Mouse (Mus musculus) ES-Bruce4 (cell line): ENCODE data around the gene Piga.

Source experiments
- CTCF ChIP-seq: IDR thresholded peaks from one replicate; pipeline ENCODE4 v1.8.1; 2011; ENCODE audit warnings: low read depth, low read length
- EP300 ChIP-seq: IDR thresholded peaks from 2 replicates; pipeline ENCODE4 v1.6.1; 2011; ENCODE audit warnings: low read depth, low read length; ENCODE audit not compliant: insufficient read depth

GRCm38 (mm10) chrX:164436709-164437108 lies 17.1 kb downstream of the Piga start, which contains the start of gene Asb11:
- TF ChIP-seq EP300: no peak
- TF ChIP-seq CTCF: no peak
